Mouse (Mus musculus): ENCODE measurements around the gene Arhgef19. TPM values are rescaled to one million over a fixed set of nuclear protein-coding genes. Genes with fewer than 3 reads are reported as not detected.
A peak's percentile ranks its signal among the peaks of the same experiment; 100 is the strongest.

Gene Arhgef19
- total RNA-seq, 2 experiments from 2014 or later = 4.2 to 5.9 TPM

- DNase-seq (ENCODE audit: extremely low spot score in 1 of 2, low spot score in 2 of 2) = peak in 1 of 2 experiments; percentile 91
- intact Hi-C loops (cut with DNase I) = no loop called here
These were observed 38.9 kb downstream of the Arhgef19 start for GRCm38 (mm10) chr4:141278154-141278553.

- intact Hi-C loops (cut with DNase I) = no loop called here
- no peak for DNase-seq (ENCODE audit: extremely low spot score in 1 of 2, low spot score in 2 of 2)
These were observed 40.0 kb downstream of the Arhgef19 start for GRCm38 (mm10) chr4:141279327-141279726.

- no peak for DNase-seq (ENCODE audit: extremely low spot score in 1 of 2, low spot score in 2 of 2)
- intact Hi-C loops (cut with DNase I) = no loop called here
These were observed 40.5 kb downstream of the Arhgef19 start for GRCm38 (mm10) chr4:141279783-141280182.

DNA sequence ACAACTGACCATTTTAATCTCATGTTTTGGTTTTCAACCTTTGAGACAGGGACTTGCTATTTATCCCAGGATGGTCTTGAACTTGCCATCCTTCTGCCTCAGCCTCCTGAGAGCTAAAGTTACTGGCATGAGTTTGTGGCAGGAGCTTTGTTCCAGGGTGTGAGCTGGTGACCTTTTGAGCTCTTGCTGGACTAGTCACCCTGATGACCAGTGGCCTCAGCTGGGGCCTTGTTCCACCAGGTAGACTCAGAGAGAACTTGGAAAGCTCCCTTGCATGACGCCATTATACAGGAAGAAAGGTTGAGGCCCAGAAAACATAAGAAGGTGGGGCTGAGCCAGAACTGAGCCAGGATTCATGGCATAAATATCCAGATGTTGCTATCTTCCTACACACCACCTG, 41.2 kb downstream of the Arhgef19 start:
- intact Hi-C loops (cut with DNase I) = no loop called here
- DNase-seq (ENCODE audit: extremely low spot score in 1 of 2, low spot score in 2 of 2) = no peak

DNA sequence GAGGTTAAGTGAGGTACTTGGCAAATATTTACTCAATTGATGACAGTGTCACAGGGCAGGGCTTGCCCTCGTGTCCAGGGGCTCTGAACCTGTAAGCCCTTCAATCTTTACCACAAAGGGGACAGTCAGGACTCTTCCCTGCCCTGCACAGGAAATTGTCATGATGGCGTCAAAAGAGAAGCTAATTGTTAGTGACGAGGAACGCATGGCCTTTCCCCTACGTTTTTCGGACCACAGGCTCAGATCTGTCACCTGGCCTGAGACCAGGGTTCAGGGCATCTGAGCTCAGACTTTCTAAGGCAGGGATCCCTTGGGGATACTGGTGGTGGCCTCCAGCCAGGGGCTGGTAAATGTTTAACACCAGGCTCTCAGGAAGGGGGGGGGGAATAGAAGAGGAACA, 41.9 kb downstream of the Arhgef19 start:
- intact Hi-C loops (cut with DNase I) = no loop called here
- DNase-seq (ENCODE audit: extremely low spot score in 1 of 2, low spot score in 2 of 2) = no peak

DNA sequence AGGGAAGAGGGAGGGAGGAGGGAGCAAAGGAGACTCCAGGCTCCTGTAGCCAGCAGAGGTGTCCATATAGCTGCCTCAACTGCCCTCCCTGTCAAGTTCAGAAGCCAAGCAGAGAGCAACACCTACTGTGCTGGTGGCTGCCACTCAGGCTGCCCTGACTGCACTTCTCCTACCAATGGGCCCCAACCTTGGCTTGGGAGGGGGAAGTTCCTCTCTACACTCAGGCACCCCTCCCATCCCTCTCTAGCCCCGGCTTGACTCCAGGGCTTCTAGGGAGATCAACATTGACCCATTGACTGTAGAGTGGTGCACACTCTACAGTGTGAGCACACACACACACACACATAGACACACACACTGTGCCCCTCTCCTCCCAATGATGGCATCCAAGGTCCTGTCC, 42.3 kb downstream of the Arhgef19 start:
- intact Hi-C loops (cut with DNase I) = no loop called here
- DNase-seq (ENCODE audit: extremely low spot score in 1 of 2, low spot score in 2 of 2) = no peak

DNA sequence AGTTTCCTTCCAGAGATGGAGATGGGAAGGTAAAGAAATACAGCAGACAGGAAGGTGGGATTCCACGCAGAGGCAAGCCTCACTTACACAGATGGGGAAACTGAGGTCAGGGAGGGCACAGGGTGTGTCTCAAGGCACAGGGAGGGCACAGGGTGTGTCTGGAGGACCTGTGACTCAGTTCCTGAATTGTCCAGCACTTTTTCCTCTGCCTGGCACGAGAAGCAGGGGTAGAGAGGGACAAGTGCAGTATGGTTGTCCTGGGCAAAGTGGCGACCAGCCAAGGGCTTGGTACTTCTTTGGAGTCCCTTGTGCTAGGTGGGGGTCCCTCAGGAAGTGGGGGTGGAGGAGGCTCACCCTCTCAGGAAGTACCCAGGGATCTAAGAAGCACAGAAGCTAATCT, 42.8 kb downstream of the Arhgef19 start:
- intact Hi-C loops (cut with DNase I) = no loop called here
- DNase-seq (ENCODE audit: extremely low spot score in 1 of 2, low spot score in 2 of 2) = no peak

DNA sequence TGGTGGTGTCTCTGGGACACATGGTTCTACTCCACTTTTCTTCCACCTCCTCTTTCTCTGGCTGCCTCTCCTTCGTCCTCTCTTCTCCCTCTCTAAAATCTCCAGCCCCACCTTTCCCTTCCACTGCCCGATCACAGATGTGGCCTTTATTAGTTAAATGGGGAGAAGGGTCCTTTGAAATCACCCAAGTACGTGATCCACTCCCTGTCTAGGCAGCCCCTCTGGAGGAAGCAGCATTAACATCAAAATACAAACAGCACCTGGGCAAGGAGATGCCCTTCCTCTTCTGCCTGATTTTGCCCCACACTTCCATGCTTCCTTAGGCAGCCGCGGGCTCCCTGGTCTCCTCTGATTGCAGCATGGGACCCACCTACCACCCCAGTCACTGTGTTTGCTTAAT, 43.3 kb downstream of the Arhgef19 start:
- intact Hi-C loops (cut with DNase I) = no loop called here
- DNase-seq (ENCODE audit: extremely low spot score in 1 of 2, low spot score in 2 of 2) = no peak

DNA sequence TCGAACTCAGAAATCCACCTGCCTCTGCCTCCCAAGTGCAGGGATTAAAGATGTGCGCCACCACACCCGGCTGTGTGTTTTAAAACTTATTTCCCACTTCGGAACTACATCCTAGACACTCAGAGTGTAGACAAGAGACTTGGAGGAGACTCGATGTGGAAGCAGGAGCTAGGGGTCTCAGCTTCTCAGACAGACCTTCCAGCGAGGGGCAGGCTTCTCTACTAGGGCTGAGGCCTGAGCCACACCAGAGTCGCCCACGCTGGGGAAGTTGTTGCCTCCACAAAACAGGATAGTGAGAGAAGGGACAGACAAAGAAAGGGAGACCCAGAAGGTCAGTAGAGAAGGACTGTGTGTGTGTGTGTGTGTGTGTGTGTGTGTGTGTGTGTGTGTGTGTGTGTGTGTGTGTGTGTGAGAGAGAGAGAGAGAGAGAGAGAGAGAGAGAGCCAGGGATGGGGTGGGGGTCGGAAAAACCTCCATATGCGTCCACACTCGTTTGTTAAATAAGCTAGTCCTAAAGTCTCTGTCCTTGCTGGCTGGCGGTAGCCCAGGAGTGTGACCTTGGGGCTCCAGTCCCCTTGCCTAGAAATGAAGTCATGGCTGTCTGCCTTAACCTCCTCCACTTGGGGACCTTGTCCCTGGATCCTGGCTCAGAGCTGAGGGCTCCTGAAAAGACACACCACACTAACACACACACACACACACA, 44.0 kb downstream of the Arhgef19 start:
- DNase-seq (ENCODE audit: extremely low spot score in 1 of 2, low spot score in 2 of 2) = no peak
- intact Hi-C loops (cut with DNase I) = no loop called here

DNA sequence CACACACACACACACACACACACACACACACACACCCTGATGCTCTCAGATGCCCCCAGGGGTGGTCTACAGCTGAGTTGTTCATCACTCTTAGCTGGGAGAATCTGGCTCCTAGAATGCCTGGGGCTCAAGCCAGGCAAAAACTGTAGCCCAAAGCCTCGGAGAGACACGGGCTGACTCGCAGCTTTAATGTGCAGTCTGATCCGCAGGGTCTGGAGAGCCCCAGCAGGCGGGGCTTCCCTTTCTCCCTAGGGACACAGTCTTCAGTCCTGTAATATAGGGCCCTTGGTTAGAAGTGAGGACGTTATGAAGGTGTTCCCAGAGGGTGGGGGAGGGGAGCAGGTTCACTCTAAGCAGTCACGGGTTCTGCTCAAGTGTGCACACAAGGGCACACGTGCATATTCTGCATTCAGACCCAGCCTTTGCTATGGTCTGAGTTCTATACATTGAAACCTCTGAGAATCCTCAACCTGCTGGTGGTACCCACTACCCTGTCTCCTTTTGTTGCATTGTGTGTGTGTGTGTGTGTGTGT, 44.6 kb downstream of the Arhgef19 start:
- DNase-seq (ENCODE audit: extremely low spot score in 1 of 2, low spot score in 2 of 2) = no peak
- intact Hi-C loops (cut with DNase I) = no loop called here

GRCm38 (mm10) chr4:141284486-141284885, 45.2 kb downstream of the Arhgef19 start:
- DNase-seq (ENCODE audit: extremely low spot score in 1 of 2, low spot score in 2 of 2) = no peak
- intact Hi-C loops (cut with DNase I) = no loop called here

DNA sequence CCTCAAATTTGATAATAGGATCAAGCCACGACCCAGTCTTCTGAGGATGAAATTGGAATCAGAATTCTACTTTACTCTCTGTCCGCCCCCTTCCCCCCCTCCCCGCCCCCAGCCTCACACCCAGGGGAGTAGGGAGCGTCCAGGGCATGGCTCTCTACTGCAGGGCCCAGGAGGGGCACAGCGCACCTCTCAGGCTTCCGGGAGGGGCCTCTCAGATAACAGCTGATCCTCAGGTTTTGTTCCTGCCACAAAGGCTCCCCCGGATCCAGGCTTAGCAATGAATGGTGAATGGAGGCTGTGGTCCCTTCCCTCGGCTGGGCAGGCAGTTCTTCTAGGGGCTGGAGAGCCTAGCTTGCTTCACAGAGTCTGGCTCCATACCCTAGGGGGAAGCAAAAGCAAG, 45.8 kb downstream of the Arhgef19 start:
- intact Hi-C loops (cut with DNase I) = no loop called here
- DNase-seq (ENCODE audit: extremely low spot score in 1 of 2, low spot score in 2 of 2) = no peak

- DNase-seq (ENCODE audit: extremely low spot score in 1 of 2, low spot score in 2 of 2) = peak in 1 of 2 experiments; percentile 44
- intact Hi-C loops (cut with DNase I) = no loop called here
These were observed 47.7 kb downstream of the Arhgef19 start for GRCm38 (mm10) chr4:141286860-141287517.

- intact Hi-C loops (cut with DNase I) = no loop called here
- DNase-seq (ENCODE audit: extremely low spot score in 1 of 2, low spot score in 2 of 2) = peak in 1 of 2 experiments; percentile 19
These were observed 48.3 kb downstream of the Arhgef19 start for GRCm38 (mm10) chr4:141287518-141288004.

DNA sequence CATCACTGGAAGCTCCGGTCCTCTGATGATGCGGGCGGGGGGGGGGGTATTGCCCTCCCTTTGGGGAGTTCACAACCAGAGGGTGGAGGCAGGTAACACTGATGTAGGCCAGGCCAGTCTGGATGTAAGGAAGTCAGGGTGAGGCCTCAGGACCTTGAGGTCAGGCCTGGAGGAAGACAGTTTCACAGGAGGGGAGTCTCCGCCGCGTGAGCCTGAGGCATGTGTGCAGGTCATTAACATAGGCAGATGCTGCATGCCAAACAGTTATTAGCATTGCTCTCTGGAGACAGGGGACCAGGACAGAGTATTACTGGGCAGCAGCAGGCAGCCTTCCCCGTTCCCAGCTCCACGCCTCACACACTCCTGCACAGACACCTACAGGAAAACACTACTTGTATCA, 48.9 kb downstream of the Arhgef19 start:
- intact Hi-C loops (cut with DNase I) = no loop called here
- DNase-seq (ENCODE audit: extremely low spot score in 1 of 2, low spot score in 2 of 2) = no peak

DNA sequence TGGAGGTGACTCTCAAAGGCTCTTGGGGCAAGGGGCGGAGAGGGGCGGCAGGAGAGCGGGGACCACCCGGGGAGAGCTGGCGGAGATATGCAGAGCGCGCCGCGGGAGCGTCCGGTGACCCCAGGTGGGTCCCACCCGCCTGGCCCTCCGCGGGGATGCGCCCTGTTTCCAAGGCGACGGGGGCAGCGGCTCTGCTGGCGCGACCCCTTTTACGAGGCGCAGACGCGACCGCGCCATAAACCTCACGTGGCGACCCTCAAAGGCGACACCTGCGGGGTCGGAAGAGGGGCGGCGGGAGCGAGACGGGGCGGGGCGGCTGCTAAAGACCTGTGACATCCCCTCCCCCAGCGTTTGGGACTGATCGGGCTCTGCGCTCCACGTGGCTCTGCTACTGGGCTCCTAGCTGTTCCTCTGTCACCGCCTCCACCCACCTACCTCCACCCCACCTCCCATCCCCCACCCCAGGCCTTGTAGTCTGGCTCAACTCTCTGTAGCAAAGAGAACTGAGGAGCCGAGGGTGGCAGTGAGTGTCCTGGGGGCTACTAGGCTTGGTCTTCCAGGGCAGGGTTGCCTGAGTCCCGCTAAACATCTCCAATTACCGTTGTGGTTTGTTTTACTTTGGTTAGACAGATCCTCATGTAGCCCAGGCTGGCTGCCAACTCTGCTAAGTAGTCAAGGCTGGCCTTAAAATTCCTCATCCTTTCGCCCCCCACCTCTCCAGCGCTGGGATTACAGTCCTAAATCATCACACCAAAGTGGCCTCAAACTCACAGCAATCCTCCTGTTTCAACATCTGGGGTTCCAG, 52.5 kb downstream of the Arhgef19 start:
- peak in 1 of 2 experiments; percentile 46 for DNase-seq (ENCODE audit: extremely low spot score in 1 of 2, low spot score in 2 of 2)
- intact Hi-C loops (cut with DNase I) = no loop called here

- DNase-seq (ENCODE audit: extremely low spot score in 1 of 2, low spot score in 2 of 2) = no peak
- intact Hi-C loops (cut with DNase I) = no loop called here
These were observed 56.5 kb downstream of the Arhgef19 start for GRCm38 (mm10) chr4:141295774-141296186.

DNA sequence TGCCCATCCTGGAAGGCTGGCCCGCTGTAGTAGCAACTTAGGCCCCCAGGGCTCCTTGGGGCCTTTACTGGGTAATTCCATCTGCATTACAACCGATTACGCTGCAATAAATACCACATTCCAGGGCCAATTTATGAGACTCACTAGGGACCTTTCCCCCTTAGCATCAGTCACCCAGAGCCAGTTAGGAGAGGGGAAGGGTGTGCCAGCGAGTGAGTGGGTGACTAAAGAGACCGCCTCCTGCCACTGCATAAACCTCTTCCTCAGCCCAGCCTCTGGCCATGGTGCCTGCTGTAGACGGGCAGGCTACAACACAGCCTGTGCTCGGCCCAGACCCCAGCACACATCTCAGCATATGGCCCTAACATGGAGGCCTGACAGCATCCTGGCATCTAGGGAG, 58.6 kb downstream of the Arhgef19 start:
- DNase-seq (ENCODE audit: extremely low spot score in 1 of 2, low spot score in 2 of 2) = no peak
- intact Hi-C loops (cut with DNase I) = no loop called here

GRCm38 (mm10) chr4:141299356-141299755, 60.1 kb downstream of the Arhgef19 start:
- intact Hi-C loops (cut with DNase I) = no loop called here
- no peak for DNase-seq (ENCODE audit: extremely low spot score in 1 of 2, low spot score in 2 of 2)
